Mouse (Mus musculus) spleen, adult 2 months (tissue): Measurements from ENCODE around the gene Vps18.

Source experiments
- CTCF ChIP-seq: fragments of 200-500 bp; IDR thresholded peaks from 2 replicates; pipeline ENCODE4 v1.5.1; 2011; ENCODE audit warnings: mild to moderate bottlenecking, inconsistent platforms; ENCODE audit not compliant: insufficient read depth, insufficient read length, insufficient replicate concordance; ENCODE audit errors: extremely low read depth
- POLR2A ChIP-seq: fragments of 200-500 bp; IDR thresholded peaks from 2 replicates; pipeline ENCODE4 v1.6.1; 2011; ENCODE audit warnings: low read depth, low read length, inconsistent platforms

DNA sequence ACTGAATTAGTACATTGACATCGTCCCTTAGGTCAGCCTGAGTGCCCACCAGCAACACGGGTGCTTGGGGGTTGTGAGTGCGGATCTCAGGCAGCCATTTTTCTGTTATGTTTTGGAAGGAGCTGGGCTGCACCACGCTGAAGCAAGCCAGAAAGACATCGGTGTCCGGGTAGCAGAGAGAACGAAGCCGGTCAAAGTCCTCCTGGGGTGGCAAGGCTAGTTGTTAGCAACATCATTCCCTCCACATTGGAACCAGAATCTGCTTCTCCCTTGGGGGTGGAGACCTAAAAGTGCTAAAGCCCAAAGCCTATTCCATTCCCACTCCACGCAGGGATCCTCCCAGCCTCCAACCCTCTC, 18.3 kb upstream of the Vps18 start:
- no peak for TF ChIP-seq CTCF
- no peak for TF ChIP-seq POLR2A
